Mouse (Mus musculus): ENCODE results near the gene Mamdc2.

DNA sequence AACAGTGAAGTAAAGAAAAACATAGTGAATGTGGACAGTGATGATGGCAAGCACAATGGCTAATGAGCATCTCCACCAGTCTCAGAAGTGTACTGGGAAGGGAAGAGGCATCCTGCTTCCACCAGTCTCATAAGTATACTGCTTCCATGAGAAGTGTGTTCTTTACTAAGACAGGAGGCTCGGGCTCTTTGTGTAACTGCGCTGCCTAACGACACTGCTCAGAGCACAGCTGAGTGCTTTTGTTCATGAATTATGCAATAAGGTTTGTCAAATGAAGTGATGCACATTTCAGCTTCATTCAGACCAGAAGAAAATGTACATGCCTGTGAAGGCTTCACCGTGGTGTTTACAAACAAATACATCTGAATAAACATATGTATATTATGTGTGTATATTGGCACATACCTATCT lies 59.4 kb downstream of the Mamdc2 start:
- no peak for TF ChIP-seq CTCF (IDR thresholded peaks at IDR 0.05; ENCODE audit: borderline replicate concordance, extremely low read depth, insufficient read depth, insufficient read length)
- no peak for TF ChIP-seq POLR2A (IDR thresholded peaks at IDR 0.05; ENCODE audit: borderline replicate concordance, extremely low read depth, insufficient read depth, insufficient read length, poor library complexity, severe bottlenecking)

All from brain, embryonic 14.5 days (tissue).